Mouse (Mus musculus) brain, embryonic 14.5 days (tissue): ENCODE results near the gene Supt6.

Experiments used
- CTCF ChIP-seq: fragments of 200-500 bp; IDR thresholded peaks from 2 replicates; pipeline ENCODE4 v1.5.1; 2012; ENCODE audit warnings: inconsistent platforms, mild to moderate bottlenecking, moderate library complexity, borderline replicate concordance; ENCODE audit not compliant: insufficient read depth, insufficient read length; ENCODE audit errors: extremely low read depth
- POLR2A ChIP-seq: fragments of 200-500 bp; IDR thresholded peaks from 2 replicates; pipeline ENCODE4 v1.6.1; 2012; ENCODE audit warnings: mild to moderate bottlenecking, inconsistent platforms, borderline replicate concordance; ENCODE audit not compliant: poor library complexity, insufficient read depth, insufficient read length, severe bottlenecking; ENCODE audit errors: extremely low read depth

DNA sequence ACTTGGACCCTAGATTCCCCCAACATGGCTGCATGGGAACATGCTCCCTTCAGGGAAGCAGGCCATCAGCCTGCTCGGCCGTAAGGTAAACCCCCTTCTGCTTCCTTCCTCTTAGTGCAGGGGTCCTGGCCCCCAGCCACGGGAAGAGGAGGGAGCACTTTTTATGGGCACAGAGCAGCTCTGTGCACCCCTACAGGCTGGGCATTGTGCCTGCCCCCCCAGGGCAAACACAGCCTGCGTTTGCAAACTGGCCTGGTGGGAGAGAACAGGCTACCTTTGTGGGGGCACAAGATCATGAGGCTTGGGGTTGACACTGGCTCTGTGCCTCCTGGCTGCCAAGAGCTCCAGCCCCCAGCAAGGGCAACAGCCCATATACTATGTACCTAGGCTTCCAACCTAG lies 83.8 kb downstream of the Supt6 start:
- no peak for TF ChIP-seq POLR2A
- no peak for TF ChIP-seq CTCF
